Mouse (Mus musculus): Measurements from ENCODE around the gene Gstt1.
"Not testable (repeated sequence)": the region's sequence is repeated elsewhere in the genome, so short reads cannot be mapped to it uniquely, and the experiment has no call there.

Gene Gstt1

GRCm38 (mm10) chr10:75819882-75820281, 21.5 kb upstream of the Gstt1 start:
- in situ Hi-C loops (cut with MboI; ENCODE audit: low sequenced_read_pairs), result loop anchor here (5.0 kb wide), 1 partner anchor 38 kb away; the partner anchor contains the start of genes Gm20441 and Gstt3

DNA sequence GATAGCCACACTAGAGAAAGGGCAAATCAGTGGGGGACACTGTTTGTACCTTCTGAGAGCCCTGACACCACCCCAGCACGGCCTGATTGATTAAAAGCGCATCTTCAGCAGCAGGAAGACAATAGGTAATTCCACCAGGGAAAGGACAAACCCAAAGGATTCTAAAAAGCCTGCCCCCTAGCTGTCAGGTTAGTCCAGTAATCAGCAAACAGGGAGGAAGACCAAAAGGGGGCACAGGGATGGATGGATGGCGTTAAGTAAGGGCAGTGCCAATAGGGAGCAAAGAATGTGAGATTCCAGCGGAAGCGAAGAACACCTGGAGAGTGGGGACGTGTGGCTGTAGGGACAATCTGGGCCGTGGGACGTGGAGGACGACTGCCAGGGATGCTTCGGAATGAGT, 20.3 kb upstream of the Gstt1 start:
- in situ Hi-C loops (cut with MboI; ENCODE audit: low sequenced_read_pairs), result no loop called here

GRCm38 (mm10) chr10:75804217-75804616, 5.8 kb upstream of the Gstt1 start:
- in situ Hi-C loops (cut with MboI; ENCODE audit: low sequenced_read_pairs), result no loop called here

DNA sequence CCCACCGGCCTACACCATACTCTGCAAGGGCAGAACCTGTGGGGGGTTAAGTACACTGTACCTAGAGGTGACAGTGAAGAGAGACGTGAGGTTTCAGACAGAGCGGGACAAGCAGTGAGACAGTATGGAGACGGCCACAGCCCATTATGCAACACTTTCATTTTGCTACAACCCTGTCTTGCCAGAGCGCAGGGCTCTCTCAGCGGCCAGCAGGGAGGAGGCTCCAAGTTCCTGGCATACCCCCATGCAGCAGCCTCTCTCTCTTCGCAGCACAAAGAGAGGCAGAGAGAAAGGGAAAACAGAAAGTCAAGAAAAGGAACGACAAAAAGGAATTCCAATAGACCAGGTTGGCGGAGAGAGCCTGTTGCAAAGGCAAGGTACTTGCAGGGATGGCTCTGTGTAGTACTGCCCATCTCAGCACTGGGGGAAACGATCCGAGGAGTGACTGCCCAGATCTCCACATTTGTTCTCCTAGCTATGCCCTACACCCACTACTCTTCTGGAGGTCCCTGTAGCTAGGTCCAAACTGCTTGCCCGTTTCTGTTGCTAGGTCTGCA, 687 bp downstream of the Gstt1 start:
- in situ Hi-C loops (cut with MboI; ENCODE audit: low sequenced_read_pairs), result no loop called here

- in situ Hi-C loops (cut with MboI; ENCODE audit: low sequenced_read_pairs), result no loop called here
These were observed 1.5 kb downstream of the Gstt1 start for GRCm38 (mm10) chr10:75796731-75797516.

- in situ Hi-C loops (cut with MboI; ENCODE audit: low sequenced_read_pairs), result no loop called here
These were observed 3.5 kb downstream of the Gstt1 start for GRCm38 (mm10) chr10:75794880-75795279.

- in situ Hi-C loops (cut with MboI; ENCODE audit: low sequenced_read_pairs), result no loop called here
These were observed 7.6 kb downstream of the Gstt1 start for GRCm38 (mm10) chr10:75790773-75791172.

DNA sequence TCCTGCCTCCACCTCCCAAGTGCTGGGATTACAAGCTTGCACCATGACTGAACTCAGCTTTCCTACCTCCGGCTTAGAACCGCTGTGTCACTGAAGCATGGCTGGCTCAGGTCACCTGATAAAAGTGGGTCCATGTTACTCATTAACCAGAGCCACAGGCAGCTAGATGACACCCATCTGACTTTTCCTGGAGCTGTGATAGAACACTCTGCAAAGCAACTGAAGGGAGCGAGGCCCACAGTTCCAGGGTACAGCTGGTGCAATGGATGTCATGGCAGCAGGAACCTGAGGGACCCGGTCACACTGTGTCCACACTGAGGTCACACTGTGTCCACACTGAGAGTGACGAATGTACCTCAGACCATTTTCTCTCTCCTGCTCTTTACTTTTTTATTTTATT, 8.5 kb downstream of the Gstt1 start:
- in situ Hi-C loops (cut with MboI; ENCODE audit: low sequenced_read_pairs), result no loop called here

DNA sequence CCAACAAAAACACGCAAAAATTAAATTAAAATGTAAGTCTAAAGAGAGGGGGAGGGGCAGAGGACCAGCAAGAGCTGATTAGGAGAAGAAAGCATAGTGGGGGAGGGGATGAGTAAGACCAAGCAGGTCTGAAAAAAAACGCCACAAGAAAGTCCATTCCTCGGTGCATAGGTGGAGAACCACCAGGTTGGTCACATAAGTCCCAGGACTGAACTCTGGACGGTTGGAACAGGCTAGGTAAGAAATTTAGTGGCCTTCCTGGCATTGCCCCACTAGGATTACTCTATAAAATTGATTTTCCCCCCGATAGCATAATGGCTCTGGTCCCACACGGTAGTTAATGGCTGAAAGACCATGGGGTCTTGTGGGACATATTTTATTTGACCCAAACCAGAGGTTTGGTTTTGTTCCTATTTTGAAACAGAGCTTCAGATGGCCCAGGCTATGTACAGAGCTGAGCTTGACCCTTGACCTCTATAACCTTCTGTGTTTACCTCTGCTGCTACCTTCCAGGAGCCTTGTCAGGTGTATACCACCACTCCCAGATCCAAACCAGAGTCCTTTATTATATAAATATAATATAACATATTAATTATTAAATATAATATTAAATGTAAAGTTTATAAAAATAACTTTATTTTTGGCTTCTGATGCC, 9.2 kb downstream of the Gstt1 start:
- in situ Hi-C loops (cut with MboI; ENCODE audit: low sequenced_read_pairs), result no loop called here

- in situ Hi-C loops (cut with MboI; ENCODE audit: low sequenced_read_pairs), result no loop called here
These were observed 10.1 kb downstream of the Gstt1 start for GRCm38 (mm10) chr10:75788277-75788676.

DNA sequence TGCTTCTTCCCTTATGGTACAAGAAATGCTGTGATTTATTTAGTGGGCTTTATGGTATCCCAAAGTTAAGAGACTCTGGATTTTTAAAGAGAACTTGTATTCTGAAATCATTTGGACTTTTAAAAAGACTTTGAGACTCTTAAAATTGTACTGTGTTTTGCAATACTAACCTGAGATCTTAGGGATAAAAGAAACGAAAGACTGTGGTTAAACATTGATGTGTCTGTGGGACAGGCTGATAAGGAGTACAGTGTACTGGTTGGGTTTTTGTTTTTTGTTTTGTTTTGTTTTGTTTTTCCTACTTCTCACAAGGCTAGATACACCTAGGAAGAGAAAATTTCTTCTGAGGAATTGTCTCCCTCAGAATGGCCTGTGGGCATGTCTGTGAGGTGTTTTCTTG, 12.9 kb downstream of the Gstt1 start:
- in situ Hi-C loops (cut with MboI; ENCODE audit: low sequenced_read_pairs), result no loop called here

GRCm38 (mm10) chr10:75780769-75781578, 17.4 kb downstream of the Gstt1 start, which contains the start of the genes Gm20441 and Gstt3:
Gm20441 (minus strand) TSS chr10:75780954.
Gstt3 (minus strand) TSS chr10:75781414.
- in situ Hi-C loops (cut with MboI; ENCODE audit: low sequenced_read_pairs), result loop anchor here (5.0 kb wide), 1 partner anchor 41 kb away; the partner anchor contains the start of gene Gstt4

GRCm38 (mm10) chr10:75779206-75780174, 18.9 kb downstream of the Gstt1 start:
- in situ Hi-C loops (cut with MboI; ENCODE audit: low sequenced_read_pairs), result loop anchor here (5.0 kb wide), 1 partner anchor 43 kb away; the partner anchor contains the start of gene Gstt4

- in situ Hi-C loops (cut with MboI; ENCODE audit: low sequenced_read_pairs), result no loop called here
These were observed 20.5 kb downstream of the Gstt1 start for GRCm38 (mm10) chr10:75777885-75778284.

- in situ Hi-C loops (cut with MboI; ENCODE audit: low sequenced_read_pairs), result no loop called here
These were observed 21.8 kb downstream of the Gstt1 start for GRCm38 (mm10) chr10:75776562-75776961.

DNA sequence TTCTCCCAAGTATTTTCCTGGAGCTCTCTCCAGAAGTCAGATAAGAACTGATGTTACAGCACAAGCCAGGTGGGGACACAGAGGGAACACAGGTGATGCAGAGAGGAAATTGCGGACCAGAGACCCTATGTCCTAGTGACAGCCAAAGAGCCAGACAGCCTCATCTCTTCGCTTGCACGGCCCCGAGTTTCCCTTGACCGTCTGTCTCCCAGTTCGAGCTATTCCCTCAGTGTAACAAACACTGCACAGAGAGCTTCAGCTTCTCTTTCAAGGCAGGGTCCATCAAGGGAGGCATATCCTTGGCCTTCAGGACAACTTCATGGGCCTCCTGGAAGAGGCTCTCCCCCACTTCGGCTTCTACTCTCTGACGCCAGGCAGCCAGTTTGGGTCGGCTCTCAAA, 23.8 kb downstream of the Gstt1 start:
- in situ Hi-C loops (cut with MboI; ENCODE audit: low sequenced_read_pairs), result no loop called here

DNA sequence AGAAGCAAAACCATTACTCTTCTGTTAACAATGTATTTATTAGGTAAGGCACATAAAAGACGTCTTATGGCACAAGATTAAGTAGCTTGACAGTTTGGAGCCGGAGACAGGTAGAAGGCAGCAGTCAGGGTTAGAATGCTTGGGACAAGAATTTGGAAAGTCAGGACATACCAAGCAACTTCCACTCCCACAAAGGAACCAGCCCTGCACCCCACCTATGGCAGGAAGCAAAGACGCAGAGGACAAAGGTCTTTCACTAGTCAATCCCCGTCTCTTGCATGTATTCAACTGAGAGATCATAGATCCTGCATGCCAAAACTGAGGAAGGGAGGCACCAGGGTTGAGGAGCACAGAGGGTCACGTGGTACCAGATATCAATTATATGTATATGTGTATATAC, 24.3 kb downstream of the Gstt1 start:
- in situ Hi-C loops (cut with MboI; ENCODE audit: low sequenced_read_pairs), result no loop called here

GRCm38 (mm10) chr10:75772795-75773664, 25.4 kb downstream of the Gstt1 start, which contains the start of gene Ddt:
Ddt (minus strand) TSS chr10:75773414.
- in situ Hi-C loops (cut with MboI; ENCODE audit: low sequenced_read_pairs), result no loop called here

GRCm38 (mm10) chr10:75767756-75768155, 30.6 kb downstream of the Gstt1 start:
- in situ Hi-C loops (cut with MboI; ENCODE audit: low sequenced_read_pairs), result not testable (repeated sequence)
